Mouse (Mus musculus): ENCODE results near the gene Atpif1. TPM values are rescaled to one million over a fixed set of nuclear protein-coding genes. Genes with fewer than 3 reads are reported as not detected.
"Not testable (repeated sequence)": the region's sequence is repeated elsewhere in the genome, so short reads cannot be mapped to it uniquely, and the experiment has no call there.

Gene Atpif1
- total RNA-seq, 1 experiment from 2014 or later: 1,728 TPM

DNA sequence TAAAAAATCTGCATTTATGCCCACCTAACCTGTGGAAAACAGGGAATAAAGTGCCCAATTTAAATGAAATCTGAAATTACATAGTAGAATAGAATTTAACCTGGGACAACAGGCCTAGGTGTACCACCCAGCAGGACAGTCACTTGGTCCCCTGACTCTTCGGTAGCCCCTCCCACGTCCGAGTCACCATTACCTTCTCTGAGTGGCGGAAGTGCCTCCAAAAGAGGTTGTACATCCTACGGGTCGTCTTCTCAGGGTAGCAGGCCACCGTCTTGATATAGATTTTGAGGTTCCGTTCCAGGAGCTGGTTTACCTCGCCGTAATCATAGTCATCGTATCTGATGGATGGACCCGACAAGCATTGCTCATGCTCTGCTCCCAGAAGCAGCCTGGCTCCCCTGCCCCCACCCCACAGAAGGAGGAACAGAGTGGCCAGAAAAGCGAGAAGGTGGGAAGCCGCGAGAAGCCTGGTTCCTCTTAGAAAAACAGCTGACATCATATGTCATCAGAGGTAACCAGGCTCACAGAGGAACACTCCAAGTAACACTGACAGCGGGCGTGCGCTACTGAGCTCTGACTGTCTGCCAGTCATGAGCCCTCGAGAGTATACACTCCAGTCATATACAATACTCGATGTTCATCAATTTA, 39.1 kb downstream of the Atpif1 start:
- ATAC-seq (replicated peaks; ENCODE audit: low read depth, poor library complexity, severe bottlenecking): peak; percentile 86

DNA sequence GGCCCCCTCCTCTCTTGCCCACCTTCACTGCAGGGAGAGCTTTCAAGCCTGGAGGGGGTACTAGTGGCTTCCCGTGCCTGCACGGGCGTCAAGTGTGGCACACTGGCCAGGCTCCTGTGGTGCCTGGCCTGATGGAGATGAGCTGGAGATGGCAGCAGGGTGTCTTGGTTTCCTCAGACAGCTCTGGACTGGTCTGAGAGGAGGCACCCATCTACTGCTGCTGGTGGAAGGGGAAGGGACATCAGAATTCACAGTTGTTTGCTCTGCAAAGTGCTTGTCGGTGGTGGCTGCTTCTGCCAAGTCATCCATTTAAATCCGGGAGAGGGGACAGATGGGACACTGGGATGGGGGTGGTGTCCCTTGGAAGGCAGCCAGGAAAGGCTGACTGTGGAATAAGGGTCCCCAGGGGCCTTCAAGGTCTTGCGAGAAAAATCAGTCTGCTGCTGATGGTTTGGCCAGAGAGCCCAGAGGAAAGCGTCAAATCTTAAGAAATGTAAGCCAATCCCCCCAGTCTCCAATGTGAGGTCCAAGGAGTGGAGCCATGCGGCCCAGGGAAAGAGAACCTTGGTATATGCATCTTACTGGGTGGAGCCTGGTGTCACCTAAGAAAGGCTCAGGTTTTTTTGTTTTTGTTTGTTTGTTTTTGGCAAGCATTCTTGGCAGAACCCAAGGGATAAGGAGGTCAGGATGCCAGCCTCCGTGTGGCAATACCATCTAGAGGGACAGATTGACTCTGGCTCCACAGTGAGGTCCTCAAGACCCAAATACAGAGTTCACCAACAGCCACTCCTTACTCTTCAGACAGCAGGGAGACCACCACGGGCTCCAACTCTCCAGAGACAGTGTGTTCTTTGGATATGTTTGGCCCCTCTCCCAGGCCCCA, 41.0 kb downstream of the Atpif1 start:
- no peak for ATAC-seq (replicated peaks; ENCODE audit: low read depth, poor library complexity, severe bottlenecking)

DNA sequence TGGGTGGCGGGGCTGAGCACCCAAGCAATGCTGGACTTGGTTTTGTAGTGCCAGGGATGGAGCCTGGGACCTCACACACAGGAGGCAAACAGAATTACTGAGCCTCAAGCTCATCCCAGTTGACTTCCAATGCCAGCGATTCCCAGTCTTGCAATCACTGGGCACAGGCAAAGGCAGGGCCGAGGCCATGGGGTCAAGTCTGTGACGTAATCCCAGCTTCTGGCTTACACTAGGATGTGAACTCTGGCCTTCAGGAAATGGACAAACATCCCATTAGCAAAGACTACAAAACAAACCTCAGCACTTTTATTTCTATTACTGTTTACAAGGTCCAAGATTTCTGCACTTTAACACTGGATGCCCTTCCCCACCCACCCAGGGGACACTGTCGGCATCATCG, 41.7 kb downstream of the Atpif1 start:
- no peak for ATAC-seq (replicated peaks; ENCODE audit: low read depth, poor library complexity, severe bottlenecking)

DNA sequence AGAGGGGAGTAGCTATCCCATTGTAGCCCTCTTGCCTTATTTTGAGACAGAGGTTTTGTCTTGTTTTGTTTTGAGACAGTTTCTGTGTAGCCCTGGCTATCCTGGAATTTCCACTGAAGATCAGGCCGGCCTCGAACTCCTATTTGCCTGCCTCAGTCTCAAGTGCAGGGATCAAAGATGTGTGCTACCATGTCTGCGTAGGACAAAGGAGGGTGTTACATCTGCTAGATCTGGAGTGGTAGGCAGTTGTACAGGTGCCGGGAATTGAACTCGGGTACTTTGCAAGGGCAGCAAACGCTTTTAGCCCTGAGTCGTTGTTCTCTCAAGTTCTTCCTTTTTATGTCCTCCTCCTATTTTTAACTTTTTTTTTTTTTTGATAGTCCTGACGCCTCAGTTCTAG, 42.4 kb downstream of the Atpif1 start:
- ATAC-seq (replicated peaks; ENCODE audit: low read depth, poor library complexity, severe bottlenecking): no peak

DNA sequence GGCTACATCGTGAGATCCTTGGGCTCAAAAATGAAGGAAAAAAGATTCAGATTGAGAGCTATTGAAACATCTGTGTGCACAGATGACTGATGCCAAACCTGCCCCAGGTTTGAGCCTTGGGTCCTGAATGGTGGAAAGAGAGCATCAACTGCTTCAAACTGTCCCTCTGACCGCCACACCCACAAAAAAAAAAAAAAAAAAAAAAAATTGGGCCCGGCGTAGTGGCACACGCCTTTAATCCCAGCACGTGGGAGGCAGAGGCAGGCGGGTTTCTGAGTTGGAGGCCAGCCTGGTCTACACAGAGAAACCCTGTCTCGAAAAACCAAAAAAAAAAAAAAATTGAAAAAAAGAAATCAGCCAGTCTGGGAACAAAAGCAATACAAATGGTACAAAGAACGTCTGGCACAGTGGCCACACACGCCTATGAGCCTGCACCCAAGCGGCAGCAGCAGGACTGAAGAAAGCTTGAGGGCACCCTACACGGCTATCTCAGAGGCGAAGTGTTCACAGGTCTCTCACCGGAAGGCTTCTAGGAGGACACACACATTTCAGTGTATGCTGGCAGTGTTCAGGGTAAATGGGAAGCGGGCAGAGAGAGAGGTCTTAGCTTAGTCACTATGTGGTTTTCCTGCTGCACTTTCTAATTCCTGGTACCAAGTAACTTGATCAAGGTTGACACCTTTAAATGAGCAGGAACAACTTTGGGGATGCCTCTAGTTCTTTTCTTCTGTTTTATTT, 43.0 kb downstream of the Atpif1 start:
- ATAC-seq (replicated peaks; ENCODE audit: low read depth, poor library complexity, severe bottlenecking): peak; percentile 52

DNA sequence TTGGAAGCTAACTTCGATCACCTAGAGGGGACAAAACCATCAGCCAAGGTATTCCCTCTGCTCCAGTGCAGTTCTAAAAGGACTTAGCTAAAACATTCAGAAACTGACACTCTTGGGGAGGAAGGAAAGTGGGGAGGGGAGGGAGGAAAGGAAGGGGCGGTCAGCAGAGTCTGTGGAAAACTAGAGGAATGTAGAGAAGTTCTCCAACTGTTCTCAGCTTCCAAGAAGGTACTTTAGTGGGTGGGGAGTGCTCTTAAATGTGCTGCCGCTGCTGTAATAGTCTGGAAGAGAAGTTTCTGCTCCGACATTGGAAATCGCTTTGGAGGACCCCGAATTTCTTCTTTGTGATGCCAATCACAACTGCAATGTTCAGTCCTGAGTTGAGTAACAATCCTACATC, 44.5 kb downstream of the Atpif1 start:
- ATAC-seq (replicated peaks; ENCODE audit: low read depth, poor library complexity, severe bottlenecking): no peak

DNA sequence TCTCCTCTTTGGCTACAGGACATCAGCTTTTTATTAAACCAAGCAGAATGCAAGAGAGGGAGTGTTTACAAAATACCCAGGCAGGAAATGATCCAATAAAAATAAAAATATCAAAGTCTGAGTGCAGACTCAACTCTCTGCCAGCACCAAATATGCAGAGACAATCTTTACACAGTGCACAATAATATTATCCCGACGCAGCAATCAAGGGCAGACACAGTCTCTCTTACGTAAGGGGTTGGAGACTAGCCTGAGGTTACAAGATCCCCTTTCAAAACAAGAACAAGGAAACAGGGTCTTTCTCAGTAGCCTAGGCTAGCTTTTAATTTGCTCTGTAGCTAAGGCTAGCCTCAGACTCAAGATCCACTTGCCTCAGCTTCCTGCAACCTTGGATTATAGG, 44.9 kb downstream of the Atpif1 start:
- no peak for ATAC-seq (replicated peaks; ENCODE audit: low read depth, poor library complexity, severe bottlenecking)

DNA sequence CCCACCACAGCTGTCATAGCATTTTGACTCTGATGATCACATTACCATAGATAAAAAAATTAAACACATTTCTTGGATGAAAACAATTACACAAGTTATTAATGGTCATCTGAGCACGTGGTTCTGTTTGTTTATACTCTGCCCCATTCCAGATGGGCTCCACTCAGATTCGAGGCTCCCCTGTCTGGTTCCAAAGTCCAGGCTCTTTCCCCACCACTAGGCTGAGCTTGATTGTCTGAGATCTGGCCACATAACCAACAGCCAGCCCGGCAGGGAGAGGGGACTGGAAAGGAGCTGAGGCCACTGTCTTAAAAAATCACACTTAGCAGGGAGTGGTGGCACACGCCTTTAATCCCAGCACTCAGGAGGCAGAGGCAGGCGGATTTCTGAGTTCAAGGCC, 48.6 kb downstream of the Atpif1 start:
- no peak for ATAC-seq (replicated peaks; ENCODE audit: low read depth, poor library complexity, severe bottlenecking)

DNA sequence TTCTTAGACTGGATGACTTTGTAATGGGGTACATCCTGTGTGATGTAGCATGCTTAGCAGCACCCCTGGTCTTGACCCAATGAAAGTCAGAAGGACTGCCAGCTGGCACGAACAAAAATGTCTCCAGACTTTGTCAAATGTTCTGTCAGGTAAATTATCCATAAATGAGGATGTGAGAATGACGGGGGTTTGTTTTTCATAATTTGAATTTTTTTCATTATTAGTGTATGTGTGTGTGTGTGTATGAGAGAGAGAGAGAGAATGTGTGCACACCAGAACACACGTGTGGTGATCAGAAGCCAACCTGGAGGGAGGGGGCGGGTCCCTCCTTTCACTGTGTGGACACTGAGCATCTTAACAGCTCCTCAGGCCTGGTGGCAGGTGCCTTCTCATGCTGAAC, 49.2 kb downstream of the Atpif1 start:
- ATAC-seq (replicated peaks; ENCODE audit: low read depth, poor library complexity, severe bottlenecking): no peak

DNA sequence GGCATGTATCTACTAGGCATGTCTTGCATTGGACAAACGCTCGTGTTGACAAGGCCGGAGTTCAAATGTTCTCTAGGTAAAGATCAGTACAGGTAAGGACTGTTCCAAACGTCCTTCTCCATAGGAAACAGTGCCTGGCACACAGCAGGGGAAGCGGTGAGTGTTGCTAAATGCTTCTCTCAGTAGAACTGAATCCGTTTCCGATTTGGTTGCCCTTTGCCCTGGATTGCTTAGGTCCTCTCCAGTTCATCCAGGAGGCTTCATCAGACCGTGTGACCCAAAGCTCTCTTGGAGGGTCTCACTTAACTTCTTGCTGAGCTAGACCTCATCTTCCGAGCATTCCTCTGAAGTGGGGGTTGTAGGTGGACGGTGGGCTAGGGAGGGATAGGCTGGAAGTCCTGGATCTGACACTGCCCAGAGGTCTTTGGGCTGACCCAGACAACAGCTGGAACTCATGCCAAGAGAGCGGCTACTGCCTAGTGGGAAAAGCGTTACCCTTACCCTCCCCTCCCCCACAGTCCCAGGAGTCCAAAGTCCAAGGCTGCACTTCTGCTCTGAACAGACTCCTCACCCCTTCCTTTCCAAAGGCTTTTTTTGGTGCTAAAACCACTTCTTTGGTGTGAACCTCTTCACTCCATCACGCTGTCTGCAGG, 50.4 kb downstream of the Atpif1 start:
- ATAC-seq (replicated peaks; ENCODE audit: low read depth, poor library complexity, severe bottlenecking): no peak

DNA sequence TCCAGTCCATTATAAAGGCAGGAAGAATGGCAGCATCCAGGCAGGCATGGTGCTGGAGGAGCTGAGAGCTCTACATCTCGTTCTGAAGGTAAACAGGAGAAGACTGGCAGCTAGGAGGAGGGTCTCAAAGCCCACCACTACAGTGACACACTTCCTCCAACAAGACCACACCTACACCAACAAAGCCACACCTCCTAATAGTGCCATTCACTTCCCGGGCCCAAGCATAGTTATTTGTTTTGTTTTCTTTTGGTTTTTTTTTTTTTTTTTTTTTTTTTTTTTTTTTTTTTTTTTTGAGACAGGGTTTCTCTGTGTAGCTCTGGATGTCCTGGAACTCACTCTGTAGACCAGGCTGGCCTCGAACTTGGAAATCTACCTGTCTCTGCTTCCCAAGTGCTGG, 51.4 kb downstream of the Atpif1 start:
- not testable (repeated sequence) for ATAC-seq (replicated peaks; ENCODE audit: low read depth, poor library complexity, severe bottlenecking)

Other genes with a start within 250 kb of the Atpif1 start
- gene Rab42, start 230.3 kb downstream of the Atpif1 start, total RNA-seq (2017): not detected in 2 replicates
- gene Trnau1ap, start 204.1 kb downstream of the Atpif1 start, total RNA-seq (2017): 23.9 and 43.7 TPM in 2 replicates
- gene Rcc1, start 180.1 kb downstream of the Atpif1 start, total RNA-seq (2017): 46.6 and 48.1 TPM in 2 replicates
- 15.0 and 17.9 TPM in 2 replicates for gene Phactr4, start 111.2 kb downstream of the Atpif1 start, total RNA-seq (2017)
- gene Med18, start 69.7 kb downstream of the Atpif1 start, total RNA-seq (2017): 16.4 and 17.8 TPM in 2 replicates
- 1.6 and 3.2 TPM in 2 replicates for gene Sesn2, start 23.2 kb downstream of the Atpif1 start, total RNA-seq (2017)
- 412 and 457 TPM in 2 replicates for gene Dnajc8, start 1.9 kb upstream of the Atpif1 start, total RNA-seq (2017)
- 2.1 TPM in 2 replicates for gene Ptafr, start 30.4 kb upstream of the Atpif1 start, total RNA-seq (2017)
- 18.3 and 35.8 TPM in 2 replicates for gene Eya3, start 105.3 kb upstream of the Atpif1 start, total RNA-seq (2017)
- gene Xkr8, start 198.9 kb upstream of the Atpif1 start, total RNA-seq (2017): 2.6 and 4.1 TPM in 2 replicates
- gene Smpdl3b, start 223.6 kb upstream of the Atpif1 start, total RNA-seq (2017): 0.50 TPM in 1 of 2 replicates, not detected in the other
- 52.9 and 63.8 TPM in 2 replicates for gene Rpa2, start 234.7 kb upstream of the Atpif1 start, total RNA-seq (2017)

Measured in common myeloid progenitor, adult 5-6 weeks (primary cell).